Mouse (Mus musculus): Measurements from ENCODE around the gene Mafb. TPM values are rescaled to one million over a fixed set of nuclear protein-coding genes. Genes with fewer than 3 reads are reported as not detected.

Gene Mafb
- polyA plus RNA-seq (2014; fragmentation: Illumina TruSeq; extraction: RNeasy Lipid Tissue Mini Kit (QIAGEN cat#74804)), result 20.9 TPM

GRCm38 (mm10) chr2:160366980-160367338 lies at the start of gene Mafb:
Gene Mafb, minus strand, starts transcription at chr2:160367065.

GRCm38 (mm10) chr2:160334111-160334661 lies 32.7 kb downstream of the Mafb start, which contains the start of gene Gm826:
Gene Gm826, minus strand, starts transcription at chr2:160334162.

Other genes with a start within 250 kb of the Mafb start
- not detected for gene Gm826, start 32.9 kb downstream of the Mafb start, polyA plus RNA-seq (2014; fragmentation: Illumina TruSeq; extraction: RNeasy Lipid Tissue Mini Kit (QIAGEN cat#74804))

Data from ovary, adult 10 weeks (tissue).